23 mouse cellular contexts compared by ENCODE assay signal in the genomic region with DNA sequence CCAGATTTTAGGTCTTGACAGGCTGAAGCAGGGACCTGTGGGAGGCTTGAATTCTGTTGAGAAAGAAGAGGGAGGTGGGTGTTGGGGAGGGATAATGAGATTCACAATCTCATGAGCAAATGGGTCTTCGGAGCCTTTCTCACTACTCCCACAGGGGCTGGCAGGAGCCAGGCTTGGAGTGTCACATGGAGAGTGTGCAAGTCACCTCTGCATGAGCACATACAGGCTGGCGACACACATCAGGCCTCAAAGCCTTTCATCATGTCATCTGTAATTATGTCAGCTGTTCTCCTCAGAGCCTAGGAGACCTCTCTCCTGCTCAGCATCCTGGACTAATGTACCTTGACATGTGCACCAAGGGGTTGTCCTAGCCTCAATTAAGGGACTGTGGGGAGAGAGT.
DNase-seq lines count a peak whose midpoint lies in the region; ATAC-seq and TF ChIP-seq lines count a peak whose summit lies in the region.
"Had no signal": no experiment of that assay in that cellular context is flagged by ENCODE, and none has a peak within 500 bp of the region (broad histone marks: within the 10 kb centered on the region; RNA-seq: fewer than 3 reads in every experiment).

No protein-coding gene starts in this region.

- intact Hi-C loops in left cerebral cortex, postnatal 4 days (cut with DNase I): no loop called here

- TF ChIP-seq POLR2A in brain, embryonic 14.5 days (IDR thresholded peaks at IDR 0.05; ENCODE audit: borderline replicate concordance, extremely low read depth, insufficient read depth, insufficient read length, poor library complexity, severe bottlenecking): no peak

- H3K9ac ChIP-seq in hindbrain, embryonic 13.5 days: no peak overlapping the region
- H3K9ac ChIP-seq in hindbrain, embryonic 11.5 days (ENCODE audit: low read depth, low read length): no peak overlapping the region
- H3K9ac ChIP-seq in midbrain, embryonic 14.5 days (replicated peaks; ENCODE audit: low read length): no peak overlapping the region
- H3K9ac ChIP-seq: neural tube, embryonic 13.5 days had no signal

- H3K27me3 ChIP-seq in hindbrain, embryonic 13.5 days: no peaks in the 10 kb centered on the region
- no peaks in the 10 kb centered on the region for H3K27me3 ChIP-seq in hindbrain, embryonic 11.5 days (ENCODE audit: control insufficient read depth, insufficient read depth, low read length)
- no peaks in the 10 kb centered on the region for H3K27me3 ChIP-seq in midbrain, embryonic 14.5 days (ENCODE audit: control insufficient read depth, insufficient read depth, low read length)
- H3K27me3 ChIP-seq: neural tube, embryonic 13.5 days had no signal

- no peak overlapping the region for H3K4me3 ChIP-seq in hindbrain, embryonic 13.5 days
- H3K4me3 ChIP-seq in hindbrain, embryonic 11.5 days (ENCODE audit: low read depth, low read length): no peak overlapping the region
- H3K4me3 ChIP-seq in midbrain, embryonic 14.5 days (replicated peaks; ENCODE audit: low read depth, low read length): no peak overlapping the region
- H3K4me3 ChIP-seq: forebrain, embryonic 10.5 days; heart, adult 2 months; neural tube, embryonic 13.5 days had no signal

- WGBS in hindbrain, embryonic 13.5 days: 76% methylated on average over 2 of the region's 2 CpGs
- WGBS in hindbrain, embryonic 11.5 days: 73% methylated on average over 2 of the region's 2 CpGs
- WGBS in midbrain, embryonic 14.5 days: 65% methylated on average over 2 of the region's 2 CpGs

- no peaks in the 10 kb centered on the region for H3K36me3 ChIP-seq in hindbrain, embryonic 13.5 days
- H3K36me3 ChIP-seq in hindbrain, embryonic 11.5 days (ENCODE audit: control insufficient read depth, insufficient read depth, low read length): no peaks in the 10 kb centered on the region
- no peaks in the 10 kb centered on the region for H3K36me3 ChIP-seq in midbrain, embryonic 14.5 days (ENCODE audit: control insufficient read depth, insufficient read depth, low read length)
- H3K36me3 ChIP-seq: forebrain, embryonic 10.5 days; G1E; neural tube, embryonic 13.5 days had no signal

- no peak overlapping the region for H3K27ac ChIP-seq in hindbrain, embryonic 13.5 days
- H3K27ac ChIP-seq in hindbrain, embryonic 11.5 days (ENCODE audit: low read depth, low read length): no peak overlapping the region
- H3K27ac ChIP-seq in midbrain, embryonic 14.5 days (replicated peaks; ENCODE audit: low read depth, low read length): no peak overlapping the region
- H3K27ac ChIP-seq: forebrain, embryonic 10.5 days; heart, adult 2 months; neural tube, embryonic 13.5 days had no signal

- no peak for TF ChIP-seq CTCF in brain, embryonic 14.5 days (IDR thresholded peaks at IDR 0.05; ENCODE audit: borderline replicate concordance, extremely low read depth, insufficient read depth, insufficient read length)

- peaks cover 13% of the 10 kb centered on the region; the same call in 1 of the 2 replicates for H3K4me1 ChIP-seq in hindbrain, embryonic 13.5 days (replicated peaks)
- H3K4me1 ChIP-seq in hindbrain, embryonic 11.5 days (replicated peaks; ENCODE audit: control insufficient read depth, insufficient read depth, low read length): no peaks in the 10 kb centered on the region
- no peaks in the 10 kb centered on the region; the same call in 1 of the 2 replicates for H3K4me1 ChIP-seq in midbrain, embryonic 14.5 days (ENCODE audit: control insufficient read depth, insufficient read depth, low read length)

- 0 out of 2 replicates have a peak, but pooled peaks have one; percentile 32 for ATAC-seq in hindbrain, embryonic 13.5 days (ENCODE audit: low FRiP score)
- ATAC-seq in hindbrain, embryonic 11.5 days (ENCODE audit: low FRiP score): no peak
- ATAC-seq in midbrain, embryonic 14.5 days (ENCODE audit: low FRiP score, low TSS enrichment): 0 out of 2 replicates have a peak, but pooled peaks have one; percentile 43
- ATAC-seq: activated CD4-positive, CD25-positive, alpha-beta regulatory T cell, adult 4 months; intestine, embryonic 16.5 days had no signal

- no peak for DNase-seq in hindbrain, embryonic 11.5 days (ENCODE audit: low spot score)
- DNase-seq in left cerebral cortex, adult 9 months (ENCODE audit: low spot score in 2 of 2): peak; percentile 42 to 63
- no peak for DNase-seq in left cerebral cortex, postnatal 4 days
- DNase-seq in brain, embryonic 14.5 days (ENCODE audit: low read depth): peak; percentile 16
- DNase-seq in midbrain, embryonic 14.5 days: peak; percentile 14
- no peak for DNase-seq in urinary bladder, postnatal 36 days (ENCODE audit: low spot score in 2 of 2)
- DNase-seq: adrenal gland, postnatal 10 days; cerebellum, adult 11-12 months; cerebellum, postnatal 36 days; gastrocnemius, postnatal 25 days; heart, adult 2 months; heart, postnatal 4 days; kidney, postnatal 36 days; lung, adult 18-20 months; lung, postnatal 14 days; thymus, postnatal 14 days had no signal

- H3K9me3 ChIP-seq in hindbrain, embryonic 13.5 days: no peaks in the 10 kb centered on the region
- H3K9me3 ChIP-seq in hindbrain, embryonic 11.5 days (ENCODE audit: control insufficient read depth, low read length): no peaks in the 10 kb centered on the region
- H3K9me3 ChIP-seq in midbrain, embryonic 14.5 days (ENCODE audit: control insufficient read depth, low read length): no peaks in the 10 kb centered on the region
- H3K9me3 ChIP-seq: neural tube, embryonic 13.5 days had no signal

- H3K4me2 ChIP-seq in hindbrain, embryonic 13.5 days: no peak overlapping the region
- no peak overlapping the region for H3K4me2 ChIP-seq in hindbrain, embryonic 11.5 days (replicated peaks; ENCODE audit: low read depth, low read length)
- no peak overlapping the region for H3K4me2 ChIP-seq in midbrain, embryonic 14.5 days (ENCODE audit: low read length)
- H3K4me2 ChIP-seq: liver, embryonic 11.5 days; neural tube, embryonic 13.5 days had no signal

Comparison
In these comparisons a context has a peak if more than half of its experiments do, and no peak if none do; other contexts are left out.
1. DNase-seq: peak in left cerebral cortex, adult 9 months (2 of 2), brain, embryonic 14.5 days (single experiment) and midbrain, embryonic 14.5 days (single experiment); none in hindbrain, embryonic 11.5 days (single experiment), left cerebral cortex, postnatal 4 days (single experiment) and urinary bladder, postnatal 36 days (0 of 2).